Mouse (Mus musculus): Measurements from ENCODE around the gene Ggnbp2.

- TF ChIP-seq POLR2A (IDR thresholded peaks at IDR 0.05; ENCODE audit: insufficient read depth, low read depth, low read length) (no peak), CTCF (IDR thresholded peaks at IDR 0.05) (peak; percentile 23)
These were observed 44.1 kb upstream of the Ggnbp2 start for GRCm38 (mm10) chr11:84914673-84915072.

All from heart, adult 2 months (tissue).